Mouse (Mus musculus) layer of hippocampus, adult 9-10 months (tissue): ENCODE results near the gene Mrap.

Experiments
- DNase-seq: peaks from one replicate; pipeline ENCODE4 v3.0.0; 2022; ENCODE audit warnings: low spot score

Gene Mrap

GRCm38 (mm10) chr16:90753386-90753941 lies 15.5 kb downstream of the Mrap start:
- no peak for DNase-seq

- DNase-seq, result no peak
These were observed 21.3 kb downstream of the Mrap start for GRCm38 (mm10) chr16:90759335-90759734.

GRCm38 (mm10) chr16:90760515-90760914 lies 22.5 kb downstream of the Mrap start:
- no peak for DNase-seq

GRCm38 (mm10) chr16:90765195-90765877 lies 27.3 kb downstream of the Mrap start:
- no peak for DNase-seq

- DNase-seq, result no peak
These were observed 29.0 kb downstream of the Mrap start for GRCm38 (mm10) chr16:90766919-90767454.

- DNase-seq, result no peak
These were observed 36.2 kb downstream of the Mrap start for GRCm38 (mm10) chr16:90774216-90774615.

- DNase-seq, result no peak
These were observed 36.6 kb downstream of the Mrap start for GRCm38 (mm10) chr16:90774646-90775045.

- DNase-seq, result no peak
These were observed 38.0 kb downstream of the Mrap start for GRCm38 (mm10) chr16:90775946-90776520.

GRCm38 (mm10) chr16:90779783-90780182 lies 41.8 kb downstream of the Mrap start:
- no peak for DNase-seq

GRCm38 (mm10) chr16:90783302-90783701 lies 45.3 kb downstream of the Mrap start:
- no peak for DNase-seq

GRCm38 (mm10) chr16:90785257-90785656 lies 47.2 kb downstream of the Mrap start:
- no peak for DNase-seq

- no peak for DNase-seq
These were observed 50.6 kb downstream of the Mrap start for GRCm38 (mm10) chr16:90788580-90788979.

- DNase-seq, result no peak
These were observed 52.9 kb downstream of the Mrap start for GRCm38 (mm10) chr16:90790946-90791345.

GRCm38 (mm10) chr16:90792066-90792465 lies 54.1 kb downstream of the Mrap start:
- no peak for DNase-seq

- no peak for DNase-seq
These were observed 54.5 kb downstream of the Mrap start for GRCm38 (mm10) chr16:90792500-90792899.

GRCm38 (mm10) chr16:90794708-90795107 lies 56.7 kb downstream of the Mrap start:
- DNase-seq, result no peak

GRCm38 (mm10) chr16:90798446-90798845 lies 60.4 kb downstream of the Mrap start:
- no peak for DNase-seq

GRCm38 (mm10) chr16:90798848-90799247 lies 60.8 kb downstream of the Mrap start:
- DNase-seq, result no peak
